Mouse (Mus musculus) testis, adult 2 months (tissue): ENCODE data around the gene Col18a1. TPM values are rescaled to one million over a fixed set of nuclear protein-coding genes. Genes with fewer than 3 reads are reported as not detected.

Experiments
- H3K27ac ChIP-seq: fragments of 200-500 bp; 2 replicates; pipeline ENCODE4 v1.5.1; 2012; ENCODE audit warnings: low read depth, low read length; ENCODE audit not compliant: control insufficient read depth, insufficient read depth
- H3K27me3 ChIP-seq: fragments of 200-500 bp; 2 replicates; pipeline ENCODE4 v1.6.1; 2012; ENCODE audit warnings: mild to moderate bottlenecking, low read length, moderate library complexity; ENCODE audit not compliant: control insufficient read depth, insufficient read depth
- H3K36me3 ChIP-seq: fragments of 200-500 bp; 2 replicates; pipeline ENCODE4 v1.6.1; 2012; ENCODE audit warnings: mild to moderate bottlenecking, low read length; ENCODE audit not compliant: control insufficient read depth, insufficient read depth
- H3K4me1 ChIP-seq: fragments of 200-500 bp; 2 replicates; pipeline ENCODE4 v1.6.1; 2012; ENCODE audit warnings: low read length; ENCODE audit not compliant: control insufficient read depth, insufficient read depth
- H3K4me3 ChIP-seq: fragments of 200-500 bp; 2 replicates; pipeline ENCODE4 v1.5.1; 2012; ENCODE audit warnings: low read depth, mild to moderate bottlenecking, low read length, moderate library complexity, mixed read lengths; ENCODE audit not compliant: control insufficient read depth
- CTCF ChIP-seq: fragments of 200-500 bp; IDR thresholded peaks from 2 replicates; pipeline ENCODE4 v1.5.1; 2012; ENCODE audit warnings: low read depth, mild to moderate bottlenecking, inconsistent platforms, low read length, moderate library complexity; ENCODE audit not compliant: control insufficient read depth, insufficient read depth, insufficient replicate concordance
- POLR2A ChIP-seq: fragments of 200-500 bp; IDR thresholded peaks from 2 replicates; pipeline ENCODE4 v1.6.1; 2012; ENCODE audit warnings: low read depth, mild to moderate bottlenecking, inconsistent platforms, low read length, moderate library complexity; ENCODE audit not compliant: control insufficient read depth
- polyA plus RNA-seq: library from polyadenylated mRNA; depleted of rRNA; stranded (reverse); fragments of >200 nt; gene quantifications from 2 replicates; pipeline ENCODE4 v1.2.3, GENCODE M21; 2012; rRNA removed

Col18a1 gene
- polyA plus RNA-seq, 1 experiment, result 10.5 TPM

- Histone ChIP-seq H3K27me3 (no peaks in the 10 kb centered on the region), H3K4me1 (peaks cover 4% of the 10 kb centered on the region), H3K27ac (peak overlapping the region; percentile 41; the same call in 1 of the 2 replicates), H3K4me3 (no peak overlapping the region), H3K36me3 (no peaks in the 10 kb centered on the region)
- TF ChIP-seq POLR2A, result no peak
- no peak for TF ChIP-seq CTCF
Measured at GRCm38 (mm10) chr10:77008698-77009097, 157.7 kb downstream of the Col18a1 start.

GRCm38 (mm10) chr10:77008109-77008561 is 158.2 kb downstream of the Col18a1 start:
- Histone ChIP-seq H3K4me3 (no peak overlapping the region), H3K4me1 (peaks cover 4% of the 10 kb centered on the region), H3K27me3 (no peaks in the 10 kb centered on the region), H3K27ac (peak overlapping the region; percentile 80), H3K36me3 (no peaks in the 10 kb centered on the region)
- no peak for TF ChIP-seq POLR2A
- no peak for TF ChIP-seq CTCF

- TF ChIP-seq CTCF (no peak), POLR2A (no peak)
- Histone ChIP-seq H3K4me3 (no peak overlapping the region), H3K36me3 (no peaks in the 10 kb centered on the region), H3K27me3 (no peaks in the 10 kb centered on the region), H3K4me1 (peaks cover 4% of the 10 kb centered on the region), H3K27ac (peak overlapping the region; percentile 80; the same call in 1 of the 2 replicates)
Measured at GRCm38 (mm10) chr10:77007433-77008108, 158.8 kb downstream of the Col18a1 start.

GRCm38 (mm10) chr10:77004936-77005335 is 161.4 kb downstream of the Col18a1 start:
- no peaks in the 10 kb centered on the region for H3K27me3 ChIP-seq
- H3K27ac ChIP-seq, result no peak overlapping the region
- TF ChIP-seq POLR2A (no peak), CTCF (no peak)
- no peaks in the 10 kb centered on the region for H3K36me3 ChIP-seq
- H3K4me1 ChIP-seq, result peaks cover 7% of the 10 kb centered on the region; the same call in 1 of the 2 replicates
- no peak overlapping the region for H3K4me3 ChIP-seq

Other genes with a start within 250 kb of the Col18a1 start
- gene Pcbp3, start 204.7 kb downstream of the Col18a1 start, polyA plus RNA-seq, result 235 and 249 TPM in 2 replicates
- 4.7 and 4.8 TPM in 2 replicates for gene Slc19a1, start 134.3 kb downstream of the Col18a1 start, polyA plus RNA-seq
- gene Pofut2, start 92.7 kb upstream of the Col18a1 start, polyA plus RNA-seq, result 54.0 and 59.9 TPM in 2 replicates